In the genomic region with DNA sequence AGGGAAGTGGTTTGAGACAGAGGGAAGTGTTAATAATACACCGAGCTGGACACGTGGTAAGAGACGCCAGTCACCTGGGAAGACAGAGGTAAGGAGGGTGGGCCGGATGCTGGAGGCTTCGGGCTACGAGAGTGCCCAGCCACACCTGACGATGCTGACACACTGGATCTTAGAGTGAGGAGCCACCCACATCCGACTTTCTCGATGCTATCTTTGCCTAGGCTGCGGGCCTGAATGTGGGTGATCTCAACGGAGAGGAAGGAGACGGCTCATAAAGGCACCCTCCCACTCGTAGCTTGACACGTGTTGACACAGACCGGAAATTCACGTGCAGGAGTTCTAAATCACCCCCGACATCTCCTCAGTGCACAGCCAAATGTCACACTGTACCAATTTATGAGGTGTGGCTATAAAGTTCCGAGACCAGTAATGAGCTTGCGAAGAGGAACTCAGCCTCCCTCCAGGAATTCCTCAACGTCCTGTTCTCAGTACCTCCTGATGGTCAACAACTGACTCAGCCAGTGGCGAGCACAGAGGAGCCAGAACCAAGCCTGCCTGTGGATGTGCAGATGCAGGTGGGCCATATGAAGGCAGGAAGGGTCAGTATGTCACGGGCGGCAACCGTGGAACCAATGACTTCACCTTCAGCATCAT, we compare ENCODE assay signal across 16 mouse cellular contexts.
A peak's percentile ranks its signal among the peaks of the same experiment; 100 is the strongest.
DNase-seq lines count a peak whose midpoint lies in the region; ATAC-seq and TF ChIP-seq lines count a peak whose summit lies in the region.
"Had no signal": no experiment of that assay in that cellular context is flagged by ENCODE, and none has a peak within 500 bp of the region (broad histone marks: within the 10 kb centered on the region; RNA-seq: fewer than 3 reads in every experiment).

No protein-coding gene starts in this region.

- intact Hi-C loops in gastrocnemius, postnatal 36 days (cut with DNase I): no loop called here
- intact Hi-C loops in heart, postnatal 25 days (cut with DNase I): no loop called here

- no peaks in the 10 kb centered on the region for H3K36me3 ChIP-seq in forebrain, embryonic 11.5 days (ENCODE audit: control insufficient read depth, insufficient read depth, low read length)
- H3K36me3 ChIP-seq in forebrain, embryonic 12.5 days (replicated peaks): no peaks in the 10 kb centered on the region
- H3K36me3 ChIP-seq in neural tube, embryonic 11.5 days (ENCODE audit: control insufficient read depth, insufficient read depth, low read length): no peaks in the 10 kb centered on the region
- H3K36me3 ChIP-seq in kidney, postnatal 0 days (ENCODE audit: insufficient read depth, low read length): no peaks in the 10 kb centered on the region
- H3K36me3 ChIP-seq in neural tube, embryonic 12.5 days: no peaks in the 10 kb centered on the region
- H3K36me3 ChIP-seq: heart, embryonic 15.5 days had no signal

- no peaks in the 10 kb centered on the region for H3K9me3 ChIP-seq in forebrain, embryonic 11.5 days (ENCODE audit: control insufficient read depth, low read length)
- H3K9me3 ChIP-seq in forebrain, embryonic 12.5 days: no peaks in the 10 kb centered on the region
- H3K9me3 ChIP-seq in neural tube, embryonic 11.5 days (ENCODE audit: control insufficient read depth, low read length): no peaks in the 10 kb centered on the region
- no peaks in the 10 kb centered on the region for H3K9me3 ChIP-seq in kidney, postnatal 0 days (replicated peaks; ENCODE audit: low read length)
- no peaks in the 10 kb centered on the region for H3K9me3 ChIP-seq in neural tube, embryonic 12.5 days
- H3K9me3 ChIP-seq: heart, embryonic 15.5 days had no signal

- no peaks in the 10 kb centered on the region for H3K27me3 ChIP-seq in forebrain, embryonic 11.5 days (ENCODE audit: control insufficient read depth, insufficient read depth, low read length)
- peaks cover 10% of the 10 kb centered on the region for H3K27me3 ChIP-seq in forebrain, embryonic 12.5 days
- no peaks in the 10 kb centered on the region for H3K27me3 ChIP-seq in neural tube, embryonic 11.5 days (ENCODE audit: control insufficient read depth, insufficient read depth, low read length)
- no peaks in the 10 kb centered on the region for H3K27me3 ChIP-seq in kidney, postnatal 0 days (ENCODE audit: insufficient read depth, low read length)
- no peaks in the 10 kb centered on the region for H3K27me3 ChIP-seq in neural tube, embryonic 12.5 days (replicated peaks)

- no peak overlapping the region for H3K9ac ChIP-seq in forebrain, embryonic 11.5 days (ENCODE audit: low read length)
- H3K9ac ChIP-seq in forebrain, embryonic 12.5 days: no peak overlapping the region
- H3K9ac ChIP-seq in neural tube, embryonic 11.5 days (ENCODE audit: low read length): no peak overlapping the region
- no peak overlapping the region for H3K9ac ChIP-seq in kidney, postnatal 0 days (ENCODE audit: low read depth, low read length)
- no peak overlapping the region for H3K9ac ChIP-seq in neural tube, embryonic 12.5 days
- H3K9ac ChIP-seq: heart, embryonic 15.5 days had no signal

- peak; percentile 31 for DNase-seq in forebrain, embryonic 11.5 days (ENCODE audit: low spot score)
- DNase-seq in neural tube, embryonic 11.5 days (ENCODE audit: low spot score): no peak
- no peak for DNase-seq in neural tube, embryonic 10.5 days (ENCODE audit: extremely low spot score, low spot score)
- peak; percentile 71 for DNase-seq in kidney, postnatal 0 days (ENCODE audit: low spot score)
- no peak for DNase-seq in gastrocnemius, postnatal 36 days
- no peak for DNase-seq in heart, postnatal 25 days (ENCODE audit: low spot score)
- DNase-seq: adrenal gland, postnatal 14 days; gastrocnemius, postnatal 25 days; right cerebral cortex, postnatal 25 days; thymus, postnatal 14 days had no signal

- ATAC-seq in forebrain, embryonic 11.5 days (replicated peaks; ENCODE audit: low FRiP score): no peak
- no peak for ATAC-seq in forebrain, embryonic 12.5 days (ENCODE audit: low FRiP score)
- ATAC-seq in neural tube, embryonic 11.5 days (ENCODE audit: insufficient read depth, low FRiP score, low TSS enrichment): no peak
- ATAC-seq in kidney, postnatal 0 days (replicated peaks; ENCODE audit: low FRiP score, low read depth): peak; percentile 68
- 0 out of 2 replicates have a peak, but pooled peaks have one; percentile 56 for ATAC-seq in neural tube, embryonic 12.5 days (ENCODE audit: low FRiP score, low read depth)
- ATAC-seq: inflammation-experienced regulatory T-cells, adult 6 months had no signal

- H3K4me2 ChIP-seq in forebrain, embryonic 11.5 days (ENCODE audit: low read depth, low read length, severe bottlenecking): no peak overlapping the region
- no peak overlapping the region for H3K4me2 ChIP-seq in forebrain, embryonic 12.5 days
- 0 out of 2 replicates have a peak overlapping the region, but pooled peaks have one; percentile 10 for H3K4me2 ChIP-seq in neural tube, embryonic 11.5 days (ENCODE audit: low read depth)
- H3K4me2 ChIP-seq in kidney, postnatal 0 days (ENCODE audit: low read length): peak overlapping the region; percentile 31
- no peak overlapping the region for H3K4me2 ChIP-seq in neural tube, embryonic 12.5 days (replicated peaks)
- H3K4me2 ChIP-seq: heart, embryonic 15.5 days; midbrain, embryonic 11.5 days had no signal

- H3K27ac ChIP-seq in forebrain, embryonic 11.5 days (ENCODE audit: low read depth, low read length): no peak overlapping the region
- no peak overlapping the region for H3K27ac ChIP-seq in forebrain, embryonic 12.5 days
- H3K27ac ChIP-seq in neural tube, embryonic 11.5 days (ENCODE audit: low read depth, low read length): no peak overlapping the region
- no peak overlapping the region for H3K27ac ChIP-seq in kidney, postnatal 0 days
- H3K27ac ChIP-seq in neural tube, embryonic 12.5 days: no peak overlapping the region
- H3K27ac ChIP-seq: heart, embryonic 15.5 days had no signal

- WGBS in forebrain, embryonic 11.5 days: 90% methylated on average over 24 of the region's 24 CpGs
- WGBS in forebrain, embryonic 12.5 days: 91% methylated on average over 24 of the region's 24 CpGs
- 80% methylated on average over 24 of the region's 24 CpGs for WGBS in neural tube, embryonic 11.5 days
- WGBS in kidney, postnatal 0 days: 14% methylated on average over 24 of the region's 24 CpGs
- WGBS in neural tube, embryonic 12.5 days: 74% methylated on average over 24 of the region's 24 CpGs

- no peak for TF ChIP-seq CTCF in kidney, postnatal 0 days (IDR thresholded peaks at IDR 0.05; ENCODE audit: low read depth)

- no peak overlapping the region for H3K4me3 ChIP-seq in forebrain, embryonic 11.5 days (ENCODE audit: low read depth, low read length)
- H3K4me3 ChIP-seq in forebrain, embryonic 12.5 days (replicated peaks): no peak overlapping the region
- no peak overlapping the region for H3K4me3 ChIP-seq in neural tube, embryonic 11.5 days (ENCODE audit: low read depth, low read length)
- H3K4me3 ChIP-seq in kidney, postnatal 0 days (replicated peaks; ENCODE audit: low read depth, low read length): no peak overlapping the region
- H3K4me3 ChIP-seq in neural tube, embryonic 12.5 days: no peak overlapping the region
- H3K4me3 ChIP-seq: erythroblast, embryonic 14.5 days; heart, embryonic 15.5 days had no signal

- H3K4me1 ChIP-seq in forebrain, embryonic 11.5 days (replicated peaks; ENCODE audit: control insufficient read depth, insufficient read depth, low read length): no peaks in the 10 kb centered on the region
- H3K4me1 ChIP-seq in forebrain, embryonic 12.5 days: peaks cover 6% of the 10 kb centered on the region; the same call in 1 of the 2 replicates
- H3K4me1 ChIP-seq in neural tube, embryonic 11.5 days (ENCODE audit: control insufficient read depth, insufficient read depth, low read length): no peaks in the 10 kb centered on the region
- H3K4me1 ChIP-seq in kidney, postnatal 0 days (replicated peaks; ENCODE audit: insufficient read depth, low read length): no peaks in the 10 kb centered on the region
- peaks cover 11% of the 10 kb centered on the region; the same call in 1 of the 2 replicates for H3K4me1 ChIP-seq in neural tube, embryonic 12.5 days
- H3K4me1 ChIP-seq: heart, embryonic 15.5 days had no signal

Comparison
In these comparisons a context has a peak if more than half of its experiments do, and no peak if none do; other contexts are left out.
1. ATAC-seq: peak in kidney, postnatal 0 days (single experiment) and neural tube, embryonic 12.5 days (single experiment); none in forebrain, embryonic 11.5 days (single experiment), forebrain, embryonic 12.5 days (single experiment) and neural tube, embryonic 11.5 days (single experiment).
2. H3K4me2 ChIP-seq: peak in neural tube, embryonic 11.5 days (single experiment) and kidney, postnatal 0 days (single experiment); none in forebrain, embryonic 11.5 days (single experiment), forebrain, embryonic 12.5 days (single experiment) and neural tube, embryonic 12.5 days (single experiment).
3. DNase-seq: peak in forebrain, embryonic 11.5 days (single experiment) and kidney, postnatal 0 days (single experiment); none in neural tube, embryonic 11.5 days (single experiment), neural tube, embryonic 10.5 days (single experiment), gastrocnemius, postnatal 36 days (0 of 2) and heart, postnatal 25 days (single experiment).